ENCODE assay signal across 31 mouse cellular contexts in the genomic region with DNA sequence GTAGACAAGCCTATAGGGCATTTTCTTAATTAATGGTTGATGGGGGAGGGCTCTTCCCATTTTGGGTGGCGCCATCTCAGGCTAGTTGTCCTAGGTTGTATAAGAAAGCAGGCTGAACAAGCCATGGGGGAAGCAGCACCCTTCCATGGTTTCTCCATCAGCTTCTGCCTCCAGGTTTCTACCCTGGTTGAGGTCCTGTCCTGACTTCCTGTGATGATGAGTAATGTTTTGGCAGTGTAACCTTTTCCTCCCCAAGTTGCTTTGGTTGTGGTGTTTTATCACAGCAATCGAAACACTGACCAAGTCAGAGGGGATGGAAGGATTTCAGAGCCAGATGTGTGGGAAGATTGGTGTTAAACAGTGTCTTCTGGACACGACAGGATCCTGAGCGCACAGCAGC. TPM values are rescaled to one million over a fixed set of nuclear protein-coding genes. Genes with fewer than 3 reads are reported as not detected.
A peak's percentile ranks its signal among the peaks of the same experiment; 100 is the strongest.
DNase-seq lines count a peak whose midpoint lies in the region; ATAC-seq lines count a peak whose summit lies in the region.
"Had no signal": no experiment of that assay in that cellular context is flagged by ENCODE, and none has a peak within 500 bp of the region (broad histone marks: within the 10 kb centered on the region; RNA-seq: fewer than 3 reads in every experiment).

No protein-coding gene starts in this region.

- H3K9me3 ChIP-seq in heart, embryonic 12.5 days (replicated peaks): no peaks in the 10 kb centered on the region
- H3K9me3 ChIP-seq: embryonic facial prominence, embryonic 13.5 days; embryonic facial prominence, embryonic 15.5 days; forebrain, embryonic 10.5 days; forebrain, embryonic 12.5 days; G1E had no signal

- H3K27me3 ChIP-seq in heart, embryonic 12.5 days (replicated peaks): no peaks in the 10 kb centered on the region
- H3K27me3 ChIP-seq: CH12.LX; embryonic facial prominence, embryonic 13.5 days; embryonic facial prominence, embryonic 15.5 days; forebrain, embryonic 12.5 days had no signal

- H3K4me2 ChIP-seq in heart, embryonic 12.5 days: no peak overlapping the region
- H3K4me2 ChIP-seq: embryonic facial prominence, embryonic 13.5 days; embryonic facial prominence, embryonic 15.5 days; forebrain, embryonic 12.5 days had no signal

- no peak overlapping the region for H3K27ac ChIP-seq in heart, embryonic 12.5 days (ENCODE audit: poor library complexity, severe bottlenecking)
- H3K27ac ChIP-seq: embryonic facial prominence, embryonic 13.5 days; embryonic facial prominence, embryonic 15.5 days; forebrain, embryonic 10.5 days; forebrain, embryonic 12.5 days had no signal

- WGBS in heart, embryonic 12.5 days: 80% methylated on average over 4 of the region's 4 CpGs

- peaks cover 26% of the 10 kb centered on the region for H3K4me1 ChIP-seq in heart, embryonic 12.5 days (replicated peaks)
- H3K4me1 ChIP-seq: embryonic facial prominence, embryonic 13.5 days; embryonic facial prominence, embryonic 15.5 days; forebrain, embryonic 10.5 days had no signal

- DNase-seq in heart, adult 11 months: peak; percentile 91
- DNase-seq in 3134 (ENCODE audit: extremely low read depth, insufficient read length, low spot score) (peak; percentile 39), 3T3-L1 (ENCODE audit: low read depth, low spot score) (peak; percentile 67), NIH3T3 (ENCODE audit: low read depth) (peak; percentile 41)
- DNase-seq in layer of hippocampus, postnatal 14 days (ENCODE audit: low spot score in 2 of 2): no peak
- DNase-seq in adrenal gland, postnatal 10 days: no peak
- no peak for DNase-seq in spleen, postnatal 4 days (ENCODE audit: low spot score in 2 of 2)
- DNase-seq: adrenal gland, adult 2 months; adrenal gland, postnatal 14 days; adrenal gland, postnatal 36 days; B cell, adult 2 months; cerebellum, adult 11 months; cerebellum, adult 18-20 months; cerebellum, adult 8-10 months; cerebellum, adult 9-11 months; cerebellum, postnatal 14 days; cerebellum, postnatal 36 days; embryo, embryonic 11 days had no signal

- no peak overlapping the region for H3K4me3 ChIP-seq in heart, embryonic 12.5 days
- H3K4me3 ChIP-seq: embryonic facial prominence, embryonic 13.5 days; embryonic facial prominence, embryonic 15.5 days; erythroblast, embryonic 14.5 days; forebrain, embryonic 10.5 days; forebrain, embryonic 12.5 days had no signal

- no peak for ATAC-seq in heart, embryonic 12.5 days (ENCODE audit: insufficient number of reproducible peaks, low FRiP score)
- ATAC-seq: CD4-positive, CD25-positive, alpha-beta regulatory T cell, adult 4 months; forebrain, embryonic 14.5 days; forebrain, embryonic 16.5 days had no signal

- peaks cover 4% of the 10 kb centered on the region; the same call in 1 of the 2 replicates for H3K36me3 ChIP-seq in heart, embryonic 12.5 days
- H3K36me3 ChIP-seq: embryonic facial prominence, embryonic 13.5 days; embryonic facial prominence, embryonic 15.5 days; forebrain, embryonic 10.5 days; forebrain, embryonic 12.5 days; G1E had no signal

- H3K9ac ChIP-seq in heart, embryonic 12.5 days: no peak overlapping the region
- H3K9ac ChIP-seq: embryonic facial prominence, embryonic 13.5 days; embryonic facial prominence, embryonic 15.5 days; forebrain, embryonic 12.5 days had no signal

RNA-seq across cellular contexts. Expression of gene 4930455H04Rik, which starts 21.6 kb away (rescaled TPM):
- not detected in 2 replicates for polyA plus RNA-seq in heart, embryonic 12.5 days (2016; fragmentation: Nextera tagmentation; extraction: Ambion mirVana)
- not detected for total RNA-seq in layer of hippocampus, postnatal 14 days (2021)
- under 1 TPM in 1 of 2 experiments, not detected in 1; 0.21 TPM for total RNA-seq in adrenal gland, postnatal 10 days (2021)
- total RNA-seq: adrenal gland, adult 2 months; adrenal gland, postnatal 14 days; CH12.LX; common myeloid progenitor, adult 5-6 weeks; G1E had no signal
- polyA plus RNA-seq: adrenal gland, adult 2 months; CD4-positive, CD25-positive, alpha-beta regulatory T cell, adult 4 months; embryonic facial prominence, embryonic 11.5 days; embryonic facial prominence, embryonic 13.5 days; embryonic facial prominence, embryonic 15.5 days; erythroblast, embryonic 14.5 days; forebrain, embryonic 10.5 days; forebrain, embryonic 12.5 days; forebrain, embryonic 14.5 days; forebrain, embryonic 16.5 days; G1E had no signal

RNA-seq across cellular contexts. Expression of gene Palmd, which starts 22.3 kb away (rescaled TPM):
- polyA plus RNA-seq in heart, embryonic 12.5 days (2016; fragmentation: Nextera tagmentation; extraction: Ambion mirVana): 13.9 and 14.8 TPM in 2 replicates
- total RNA-seq in layer of hippocampus, postnatal 14 days (2021): 10 to 100 TPM; 34.8 to 40.3 TPM
- 10 to 100 TPM; 59.5 to 68.1 TPM for total RNA-seq in adrenal gland, postnatal 10 days (2021)
- total RNA-seq: CH12.LX; common myeloid progenitor, adult 5-6 weeks had no signal
- polyA plus RNA-seq: erythroblast, embryonic 14.5 days; G1E had no signal

Comparison
In these comparisons a context has a peak if more than half of its experiments do, and no peak if none do; other contexts are left out.
1. DNase-seq: peak in heart, adult 11 months (single experiment), 3134 (single experiment), 3T3-L1 (single experiment) and NIH3T3 (single experiment); none in layer of hippocampus, postnatal 14 days (0 of 2), adrenal gland, postnatal 10 days (single experiment) and spleen, postnatal 4 days (0 of 2).